Mouse (Mus musculus) embryonic fibroblast, embryonic 13.5 days (primary cell): ENCODE measurements around the gene Thap7.

Experiments used
- CTCF ChIP-seq: IDR thresholded peaks from 2 replicates; pipeline ENCODE4 v1.5.1; 2011; ENCODE audit warnings: mild to moderate bottlenecking, control low read depth, low read length, moderate library complexity, borderline replicate concordance; ENCODE audit not compliant: insufficient read depth
- POLR2A ChIP-seq: IDR thresholded peaks from 2 replicates; pipeline ENCODE4 v1.6.1; 2011; ENCODE audit warnings: low read depth, mild to moderate bottlenecking, control low read depth, low read length, moderate library complexity

GRCm38 (mm10) chr16:17527606-17528005 is 3.3 kb downstream of the Thap7 start:
- TF ChIP-seq POLR2A (peak; percentile 10; the same call in 1 of the 2 replicates), CTCF (no peak)
